Mouse (Mus musculus): ENCODE data around the gene Retreg3.

Gene Retreg3

DNA sequence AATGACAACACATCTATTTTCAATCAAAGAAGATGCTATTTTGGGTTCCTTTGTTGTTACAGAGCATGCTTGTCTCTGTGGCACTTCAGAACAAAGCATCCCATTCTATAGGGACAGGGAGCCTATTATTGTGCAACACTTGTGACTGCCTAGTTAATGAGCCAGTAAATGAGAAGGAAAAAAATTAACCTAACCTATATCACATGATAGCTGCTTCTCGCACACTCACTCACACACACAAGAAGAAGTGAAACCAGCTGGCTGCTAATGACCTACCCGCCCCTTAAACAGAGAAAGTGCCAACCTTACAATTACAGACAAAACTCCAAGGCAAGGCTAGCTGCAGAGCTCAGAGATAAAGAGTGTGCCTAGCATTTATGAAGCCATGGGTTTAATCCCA lies 4.1 kb downstream of the Retreg3 start:
- DNase-seq (ENCODE audit: low spot score) = no peak

DNA sequence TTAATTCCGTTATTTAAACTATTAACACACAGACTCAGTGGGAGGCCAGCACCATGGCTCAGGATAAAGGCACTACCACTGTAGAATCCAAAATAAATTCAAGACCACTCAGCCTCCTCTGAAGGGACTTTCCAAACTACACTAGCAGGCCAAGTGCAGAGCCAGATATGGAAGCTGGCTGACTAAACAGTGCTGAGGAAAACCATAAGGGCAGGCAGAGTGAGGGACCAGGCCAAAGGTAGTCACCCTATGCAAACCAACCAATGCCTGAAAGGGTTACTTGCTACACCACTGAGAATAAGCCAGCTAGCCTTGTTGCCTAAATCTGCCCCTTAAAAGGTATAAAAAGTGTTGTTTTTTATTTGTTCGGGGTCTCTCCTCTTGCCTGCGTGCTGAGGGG lies 7.5 kb downstream of the Retreg3 start:
- no peak for DNase-seq (ENCODE audit: low spot score)

DNA sequence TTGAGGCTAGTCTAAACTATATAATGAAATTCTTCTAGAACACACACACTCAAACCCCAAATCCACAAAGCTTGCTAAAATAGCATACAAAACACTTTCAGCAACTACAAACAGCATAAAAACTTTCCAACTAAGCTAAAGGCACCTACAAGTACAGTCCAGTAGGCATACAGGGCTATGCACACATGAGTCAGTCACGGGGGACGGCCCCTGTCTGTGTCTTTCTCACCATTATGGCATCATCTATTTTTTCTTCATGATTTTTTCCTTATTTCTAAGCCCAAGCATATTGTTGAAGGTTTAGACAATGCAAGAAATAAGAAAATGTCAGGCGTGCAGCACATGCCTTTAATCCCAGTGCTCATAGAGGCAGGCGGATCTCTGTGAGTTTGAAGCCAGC lies 8.5 kb downstream of the Retreg3 start:
- no peak for DNase-seq (ENCODE audit: low spot score)

DNA sequence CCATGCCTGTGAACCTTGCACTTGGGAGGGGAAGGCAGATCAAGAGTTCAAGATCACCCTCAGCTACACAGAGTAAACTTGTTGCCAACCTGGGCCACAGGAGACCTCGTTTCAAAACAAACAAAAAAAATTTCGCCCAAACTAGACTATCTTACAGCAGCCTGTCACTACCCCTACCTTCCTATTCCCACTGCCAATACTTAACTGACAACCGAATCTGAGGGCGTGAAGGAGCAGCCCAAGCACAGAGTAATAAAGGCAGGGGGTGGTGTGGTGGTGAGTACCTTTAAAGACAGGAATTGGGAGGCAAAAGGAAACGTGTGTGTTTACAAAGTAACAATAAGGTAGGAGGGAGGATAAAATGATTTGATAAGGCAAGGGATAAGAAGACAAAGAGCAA lies 9.0 kb downstream of the Retreg3 start:
- no peak for DNase-seq (ENCODE audit: low spot score)

DNA sequence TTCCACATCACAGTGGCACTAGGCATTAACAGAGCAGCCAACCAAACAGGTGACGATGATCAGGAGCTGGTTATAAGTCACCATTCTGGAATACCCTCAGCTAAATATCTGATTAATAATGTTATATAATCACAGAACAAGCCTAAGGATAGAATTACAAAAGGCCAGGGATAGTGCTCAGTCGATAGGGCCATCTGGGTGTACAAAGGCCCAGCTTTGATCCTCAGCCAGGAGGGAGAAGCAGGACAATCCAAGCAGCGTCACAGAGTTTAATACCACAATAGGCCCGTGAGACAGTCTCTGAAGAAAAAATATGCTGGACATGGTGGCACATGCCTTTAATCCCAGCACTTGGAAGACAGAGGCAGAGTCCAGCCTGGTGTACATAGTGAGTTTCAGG lies 10.3 kb downstream of the Retreg3 start:
- no peak for DNase-seq (ENCODE audit: low spot score)

DNA sequence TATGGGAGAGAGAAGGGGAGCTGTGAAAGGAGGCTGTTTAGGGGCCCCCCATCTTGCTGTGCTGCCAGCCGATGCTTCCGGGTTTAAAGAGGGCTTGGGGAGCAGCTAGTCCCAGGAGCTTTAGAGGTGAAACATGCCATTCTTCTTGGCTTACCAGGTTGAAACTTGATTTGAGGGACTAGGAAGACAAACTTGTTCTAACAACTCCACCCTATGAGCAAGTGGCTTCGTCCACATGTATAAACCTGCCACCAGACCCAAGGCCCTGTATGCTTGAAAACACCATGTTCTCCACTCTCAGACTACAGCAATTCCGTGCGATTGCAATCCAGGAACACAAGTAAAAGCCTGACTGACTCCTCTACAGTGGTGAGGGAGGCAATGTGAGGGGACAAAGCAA lies 16.7 kb downstream of the Retreg3 start:
- no peak for DNase-seq (ENCODE audit: low spot score)

DNA sequence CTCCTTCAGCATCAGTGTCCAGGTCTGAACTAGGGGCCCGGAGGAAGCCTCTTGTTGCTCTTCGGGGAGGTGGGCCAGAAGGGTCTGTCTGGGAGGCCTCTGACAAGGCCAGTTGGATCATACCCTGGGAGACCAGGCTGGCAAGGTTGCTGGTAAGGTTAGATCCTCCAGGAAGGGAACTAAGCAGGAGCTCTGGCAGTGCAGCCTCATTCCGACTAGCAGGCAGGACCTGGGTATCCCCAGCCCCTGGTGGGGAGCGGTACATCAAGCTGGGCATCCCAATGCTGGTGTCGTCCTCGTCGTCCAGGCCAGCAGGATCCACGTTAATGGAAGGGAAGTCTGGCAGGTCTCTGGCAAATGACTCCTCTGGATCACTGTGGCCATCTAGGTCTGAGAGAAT lies 21.5 kb downstream of the Retreg3 start:
- DNase-seq (ENCODE audit: low spot score) = no peak

DNA sequence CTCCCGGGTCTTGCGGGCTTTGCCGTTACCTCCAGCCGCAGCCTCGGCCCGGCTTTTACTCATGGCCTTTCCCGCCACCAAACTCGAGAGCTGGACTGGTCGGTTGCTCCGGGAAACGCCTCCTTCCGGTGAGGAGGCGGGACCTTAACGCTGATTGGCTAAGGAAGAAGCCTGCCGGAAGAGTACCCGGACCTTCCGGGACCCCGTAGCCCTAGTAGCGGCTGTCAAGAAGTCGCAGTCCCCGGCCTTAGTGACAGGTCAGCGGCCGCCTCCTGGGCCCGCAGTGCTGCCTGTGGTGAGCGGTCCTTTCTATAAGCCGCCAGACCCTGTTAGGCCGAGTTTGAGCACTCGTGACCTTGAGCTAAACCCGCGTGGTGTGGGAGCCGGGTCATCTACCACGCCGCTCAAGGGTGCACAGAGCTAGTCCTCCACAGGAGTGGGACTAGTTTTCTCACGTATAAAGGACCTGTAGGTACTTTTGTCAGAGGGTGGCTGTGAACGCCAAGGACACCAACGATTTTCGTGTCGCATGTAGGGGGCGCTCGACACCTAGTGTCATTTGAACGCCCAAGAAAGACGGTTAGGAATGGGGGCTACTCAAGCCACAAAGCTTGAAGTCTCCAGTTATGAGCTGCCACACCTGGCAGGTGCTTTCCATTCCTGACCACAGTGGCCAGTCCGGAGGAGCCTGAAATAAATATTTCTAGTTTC lies 24.2 kb downstream of the Retreg3 start, which contains the start of gene Psmc3ip:
Psmc3ip (minus strand) TSS at position 123 of the 711 bp plus-strand sequence.
- peak; percentile 95 for DNase-seq (ENCODE audit: low spot score)

DNA sequence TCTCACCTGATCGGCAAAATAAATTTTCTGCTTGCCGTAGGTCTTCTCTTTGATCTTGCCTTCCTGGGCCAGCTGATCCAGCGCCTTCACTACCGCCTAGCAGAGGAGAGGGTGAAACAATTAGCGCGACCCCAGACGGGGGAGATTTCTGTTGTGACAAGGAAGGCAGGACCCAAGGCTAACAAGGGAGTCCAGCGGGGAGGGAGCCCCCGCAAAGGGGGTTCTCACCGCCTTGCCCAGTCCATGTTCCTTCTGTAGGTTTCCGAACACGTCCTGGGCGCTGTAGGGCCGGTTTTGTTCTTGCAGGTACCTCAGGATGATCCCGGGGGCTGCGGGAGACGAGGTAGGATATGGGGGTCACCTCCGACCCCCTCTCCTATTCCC lies 24.8 kb downstream of the Retreg3 start:
- DNase-seq (ENCODE audit: low spot score) = no peak

DNA sequence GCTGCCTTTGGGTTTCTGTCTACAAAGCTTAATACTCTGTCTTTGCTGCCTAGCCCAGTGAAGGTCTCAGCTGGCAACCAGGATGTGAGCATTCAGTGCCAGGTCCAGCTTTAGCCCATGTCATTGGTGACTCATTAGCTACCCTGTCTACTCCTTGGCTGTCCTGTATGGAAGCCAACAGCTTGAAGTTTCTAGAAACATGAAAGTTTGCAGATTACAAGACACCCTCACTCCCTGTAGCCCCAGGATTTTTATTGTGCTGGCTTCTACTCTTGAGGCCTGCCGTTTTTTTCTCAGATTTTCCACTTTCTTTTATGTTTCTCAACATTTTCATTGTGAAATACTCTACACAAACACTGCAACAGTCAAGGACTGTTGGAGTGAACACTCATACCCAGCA lies 29.8 kb downstream of the Retreg3 start:
- DNase-seq (ENCODE audit: low spot score) = no peak

DNA sequence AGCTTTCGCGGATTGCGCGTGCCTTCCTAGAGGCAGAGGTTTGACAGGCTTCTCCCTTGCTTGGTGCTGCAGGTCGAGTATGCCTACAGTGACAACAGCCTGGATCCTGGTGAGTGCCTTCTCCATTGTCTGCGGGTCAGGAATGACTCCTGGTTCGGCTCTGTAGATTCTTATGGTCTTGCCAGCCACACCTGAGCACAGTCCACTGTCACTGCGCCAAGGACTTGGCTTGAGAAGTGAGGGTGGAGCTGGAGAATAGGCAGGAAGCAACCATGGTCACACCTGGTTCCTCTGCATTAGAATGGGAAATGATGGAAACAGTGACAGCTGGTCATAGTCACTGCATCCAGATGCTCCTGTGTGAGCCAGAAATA lies 32.0 kb downstream of the Retreg3 start:
- no peak for DNase-seq (ENCODE audit: low spot score)

DNA sequence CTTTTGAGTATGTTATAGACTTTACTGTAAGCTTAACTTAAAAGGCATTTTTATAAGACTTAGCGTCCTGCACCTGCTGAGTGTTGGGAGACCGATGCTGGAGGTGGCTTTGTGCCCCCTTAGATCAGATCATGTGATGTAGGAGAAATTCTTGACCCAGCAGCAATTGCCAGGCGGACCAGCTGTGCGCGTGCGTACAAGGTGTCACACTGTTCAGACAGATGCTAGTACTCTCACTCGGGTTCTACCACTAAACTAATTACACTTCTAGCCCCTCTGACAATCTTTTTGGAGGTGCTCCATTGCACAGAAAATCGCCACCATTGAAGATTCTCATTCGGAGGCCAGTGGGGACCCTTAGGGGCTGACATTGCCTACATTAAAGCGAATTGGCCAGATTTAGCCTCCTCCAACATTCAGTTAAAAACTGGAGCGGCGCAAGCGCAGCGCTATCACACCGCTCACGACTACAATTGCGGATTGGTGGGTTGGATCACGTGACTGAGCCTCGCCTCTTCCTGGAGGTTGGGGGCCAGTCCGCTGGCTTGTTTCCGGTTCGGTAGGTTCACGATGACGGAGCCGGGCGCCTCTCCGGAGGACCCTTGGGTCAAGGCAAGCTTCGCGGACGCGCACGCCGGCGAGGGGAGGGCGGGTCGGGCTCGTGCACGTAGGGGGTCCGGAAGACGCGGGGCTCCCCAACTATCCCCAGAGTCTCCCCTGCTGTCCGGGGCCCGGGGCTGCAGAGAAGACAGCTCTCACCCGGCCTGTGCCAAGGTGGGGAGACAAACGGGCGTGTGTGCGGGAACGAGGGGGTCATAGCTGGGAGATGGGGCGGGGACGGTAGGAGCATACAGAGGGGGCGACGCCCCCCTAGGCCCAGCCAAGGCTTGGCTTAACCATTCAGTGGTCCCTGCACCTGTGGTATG lies 32.7 kb downstream of the Retreg3 start, which contains the start of gene Mlx:
Mlx (plus strand) TSS at position 522 of the 926 bp plus-strand sequence.
- peak; percentile 90 for DNase-seq (ENCODE audit: low spot score)

DNA sequence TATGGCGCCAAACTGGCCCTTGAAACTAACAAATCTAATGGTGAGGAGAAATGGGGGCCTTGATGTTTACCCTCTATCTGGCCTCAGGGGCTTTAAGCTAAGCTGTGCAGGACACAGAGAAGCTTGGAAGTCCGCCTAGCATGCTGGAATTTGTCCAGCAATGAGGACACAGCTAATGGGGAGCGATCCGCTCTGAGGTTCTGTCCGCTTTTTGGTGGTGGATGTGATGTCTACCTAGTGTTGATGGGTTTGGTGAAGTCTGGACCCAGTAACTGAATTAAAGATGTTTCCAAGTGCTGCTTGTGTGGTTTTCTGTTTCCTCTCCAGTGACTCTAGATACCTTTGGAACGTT lies 33.4 kb downstream of the Retreg3 start:
- DNase-seq (ENCODE audit: low spot score) = no peak

DNA sequence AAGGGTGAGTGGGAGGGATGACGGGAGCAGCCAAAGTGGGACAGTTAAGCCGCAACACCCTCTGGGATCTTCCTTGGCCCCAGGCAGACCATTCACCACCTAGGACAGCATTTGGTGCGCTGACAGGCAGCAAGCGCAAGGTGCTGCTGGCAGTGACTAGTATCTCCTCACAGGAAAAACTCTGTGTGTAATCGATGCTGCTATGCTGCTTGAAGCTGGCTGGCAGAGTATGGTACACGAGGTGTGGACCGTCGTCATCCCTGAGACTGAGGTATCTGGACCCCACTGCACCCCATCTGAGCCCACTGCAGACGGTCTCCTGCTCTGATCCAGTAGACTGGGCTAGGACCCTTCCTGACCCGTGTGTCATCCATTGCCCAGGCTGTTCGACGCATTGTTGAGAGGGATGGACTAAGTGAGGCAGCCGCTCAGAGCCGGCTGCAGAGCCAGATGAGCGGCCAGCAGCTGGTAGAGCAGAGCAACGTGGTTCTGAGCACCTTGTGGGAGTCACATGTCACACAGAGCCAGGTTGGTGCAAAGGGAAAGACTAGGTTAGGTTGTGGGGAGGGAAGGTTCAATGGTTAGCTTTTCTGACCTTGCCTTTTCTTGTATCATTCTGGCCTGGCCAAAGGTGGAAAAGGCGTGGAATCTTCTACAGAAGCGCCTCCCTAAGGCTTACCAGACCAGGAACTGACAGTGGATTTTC lies 33.9 kb downstream of the Retreg3 start:
- DNase-seq (ENCODE audit: low spot score) = no peak

DNA sequence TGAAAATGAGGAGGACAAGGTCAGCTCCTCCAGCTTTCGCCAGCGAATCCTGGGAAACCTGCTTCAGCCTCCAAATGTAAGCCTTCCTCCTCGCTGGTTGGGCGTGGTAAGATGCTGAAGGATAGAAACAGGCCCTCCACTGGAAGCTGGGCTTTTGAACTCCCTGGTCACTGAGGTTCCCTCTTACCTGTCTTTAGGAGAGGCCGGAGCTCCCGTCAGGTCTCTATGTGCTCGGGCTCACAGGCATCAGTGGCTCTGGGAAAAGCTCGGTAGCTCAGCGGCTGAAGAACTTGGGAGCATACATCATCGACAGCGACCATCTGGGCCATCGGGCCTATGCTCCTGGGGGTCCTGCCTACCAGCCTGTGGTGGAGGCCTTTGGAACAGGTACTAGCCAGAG lies 34.9 kb downstream of the Retreg3 start:
- no peak for DNase-seq (ENCODE audit: low spot score)

DNA sequence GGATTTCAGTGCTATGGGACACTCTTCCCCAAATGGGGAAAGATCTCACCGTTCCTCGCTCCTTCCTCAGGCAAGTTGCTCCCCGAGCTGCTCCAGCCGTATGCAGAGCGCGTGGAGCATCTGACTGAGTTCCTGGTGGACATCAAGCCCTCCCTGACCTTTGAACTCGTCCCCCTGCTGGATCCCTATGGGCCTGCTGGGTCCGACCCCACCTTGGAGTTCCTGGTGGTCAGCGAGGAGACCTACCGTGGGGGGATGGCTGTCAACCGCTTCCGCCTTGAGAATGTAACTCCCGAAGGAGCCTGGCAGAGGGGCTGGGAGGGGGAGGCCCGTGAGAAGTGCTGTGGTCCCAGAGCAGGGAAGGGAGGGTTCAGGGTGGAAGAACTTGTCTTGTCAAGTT lies 35.4 kb downstream of the Retreg3 start:
- DNase-seq (ENCODE audit: low spot score) = no peak

DNA sequence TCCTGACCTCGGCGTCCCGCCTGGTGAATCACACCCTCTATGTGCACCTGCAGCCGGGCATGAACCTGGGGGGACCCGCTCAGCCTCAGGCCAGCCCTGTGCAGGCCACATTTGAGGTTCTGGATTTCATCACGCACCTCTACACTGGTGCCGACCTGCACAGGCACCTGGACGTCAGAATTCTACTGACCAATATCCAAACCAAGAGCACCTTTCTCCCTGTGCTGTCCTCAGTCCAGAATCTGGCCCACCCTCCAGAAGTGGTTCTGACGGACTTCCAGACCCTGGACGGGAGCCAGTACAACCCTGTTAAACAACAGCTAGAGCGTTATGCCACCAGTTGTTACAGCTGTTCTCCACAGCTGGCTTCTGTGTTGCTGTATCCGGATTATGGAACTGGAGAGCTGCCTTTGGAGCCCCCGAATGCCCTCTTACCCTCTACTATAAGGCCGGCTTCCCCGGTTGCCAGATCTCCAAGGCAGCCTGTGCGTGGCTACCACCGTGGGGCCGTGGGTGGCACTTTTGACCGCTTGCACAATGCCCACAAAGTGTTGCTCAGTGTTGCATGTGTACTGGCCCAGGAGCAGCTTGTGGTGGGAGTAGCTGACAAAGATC lies 36.5 kb downstream of the Retreg3 start:
- no peak for DNase-seq (ENCODE audit: low spot score)

DNA sequence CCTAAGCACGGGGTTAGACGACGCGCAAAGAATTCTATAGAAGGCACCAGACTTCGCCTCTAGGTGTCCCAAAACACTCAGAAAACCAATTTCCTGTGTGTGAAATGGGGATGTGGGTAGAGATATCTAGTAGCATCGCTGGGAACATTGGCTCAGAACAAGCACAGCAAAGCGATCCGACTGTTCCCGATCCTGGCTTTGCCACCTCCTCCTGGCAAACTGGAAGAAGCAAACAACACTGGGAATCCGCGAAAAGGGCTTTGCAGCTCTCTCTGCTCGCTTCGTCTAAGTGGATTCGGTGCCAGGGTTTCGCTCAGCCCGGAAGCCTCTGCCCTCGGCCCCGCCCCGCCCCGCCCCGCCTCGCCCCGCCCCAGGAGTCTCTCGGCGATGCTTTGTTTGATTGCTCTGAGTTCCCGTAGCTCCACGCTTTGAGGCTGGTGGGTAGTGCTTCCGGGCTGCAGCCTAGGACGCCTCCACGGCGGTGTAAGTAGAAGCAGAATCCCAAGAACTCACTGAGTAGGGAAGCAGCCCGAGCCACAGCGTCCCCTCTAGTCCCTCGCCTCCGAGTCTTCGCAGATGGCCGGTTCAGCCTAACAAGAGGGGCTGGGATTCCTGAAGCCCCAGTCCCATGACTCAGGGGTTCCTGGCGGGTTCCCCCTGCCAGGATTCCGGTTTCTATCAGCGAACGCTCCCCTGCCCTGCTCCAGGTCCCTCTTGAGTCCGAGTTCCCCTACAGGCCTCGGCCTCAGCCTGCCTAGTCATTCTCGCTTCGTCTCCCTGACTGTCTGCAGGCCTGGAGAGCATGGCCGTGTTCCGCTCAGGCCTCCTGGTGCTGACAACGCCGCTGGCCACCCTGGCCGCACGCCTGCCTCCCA lies 37.2 kb downstream of the Retreg3 start, which contains the start of gene Coasy:
Coasy (plus strand) TSS at position 358 of the 875 bp plus-strand sequence.
- peak; percentile 86 for DNase-seq (ENCODE audit: low spot score)

DNA sequence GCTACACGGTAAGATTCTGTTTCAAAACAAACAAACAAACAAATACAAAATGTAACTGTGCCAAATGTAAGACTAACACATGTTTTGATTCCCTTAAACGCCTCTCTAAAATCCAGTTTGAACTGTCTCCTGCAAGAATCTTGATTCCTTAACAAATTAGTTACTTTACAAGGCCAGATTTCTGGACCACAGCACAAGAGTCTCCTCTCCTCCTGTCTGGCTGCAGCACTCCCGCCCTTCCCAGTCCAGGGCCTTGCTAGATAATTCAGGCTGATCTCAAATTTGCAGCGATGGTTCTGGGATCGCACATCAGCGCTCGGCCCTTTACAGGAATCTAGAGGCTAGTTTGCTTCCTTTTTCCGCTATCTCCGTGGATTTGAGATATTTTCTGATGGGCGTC lies 38.0 kb downstream of the Retreg3 start:
- no peak for DNase-seq (ENCODE audit: low spot score)

DNA sequence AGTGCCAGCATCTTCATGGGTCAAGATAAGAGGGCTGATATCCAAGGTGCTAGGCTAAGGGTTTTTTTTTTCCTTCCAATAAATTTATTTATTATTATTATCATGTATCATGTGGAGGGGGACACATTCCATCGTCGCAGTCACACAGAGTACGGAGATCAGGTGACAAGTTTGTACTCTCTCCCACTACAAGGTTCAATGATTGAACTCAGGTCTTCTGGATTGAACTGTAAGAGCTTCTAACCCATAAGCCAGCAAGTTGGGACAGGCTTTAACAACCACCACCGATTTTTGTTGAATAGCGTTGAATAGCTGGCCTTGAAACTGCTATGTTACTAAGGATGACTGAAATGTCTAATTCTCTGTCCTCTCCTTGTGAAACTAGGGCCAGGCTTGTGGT lies 39.3 kb downstream of the Retreg3 start:
- no peak for DNase-seq (ENCODE audit: low spot score)

DNA sequence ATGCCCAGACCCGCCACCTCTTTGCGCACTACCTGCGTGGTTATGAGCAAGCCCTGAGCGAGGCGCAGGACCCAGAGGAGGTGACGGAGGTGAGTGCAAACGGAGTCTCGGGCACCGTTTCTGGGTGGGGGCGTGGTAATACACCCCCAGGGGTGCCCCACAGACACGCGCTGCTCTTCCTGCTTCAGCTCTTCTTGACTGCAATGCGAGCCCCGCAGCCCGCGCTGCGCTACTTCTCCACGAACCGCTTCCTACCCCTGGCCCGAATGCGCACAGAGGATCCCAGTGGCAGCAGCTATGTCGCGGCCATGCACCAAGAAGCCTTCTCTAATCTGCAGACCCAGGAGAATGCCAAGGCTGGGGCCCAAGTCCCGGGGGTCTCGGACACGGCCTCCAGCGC lies 39.9 kb downstream of the Retreg3 start:
- no peak for DNase-seq (ENCODE audit: low spot score)

Measured in testis, postnatal 10 days (tissue).